Mouse (Mus musculus): Measurements from ENCODE around the gene Alkbh4.

The Alkbh4 gene

GRCm38 (mm10) chr5:136182049-136182448 lies 46.1 kb downstream of the Alkbh4 start:
- DNase-seq, result no peak

- DNase-seq, result no peak
Observed at GRCm38 (mm10) chr5:136182830-136183229, 46.9 kb downstream of the Alkbh4 start.

- no peak for DNase-seq
Observed at GRCm38 (mm10) chr5:136183766-136184165, 47.8 kb downstream of the Alkbh4 start.

- DNase-seq, result peak; percentile 19
Observed at GRCm38 (mm10) chr5:136186723-136187122, 50.8 kb downstream of the Alkbh4 start.
